Mouse (Mus musculus) brown adipose tissue, adult 24 weeks (tissue): ENCODE results near the gene Snrnp200. TPM values are rescaled to one million over a fixed set of nuclear protein-coding genes. Genes with fewer than 3 reads are reported as not detected.
A peak's percentile ranks its signal among the peaks of the same experiment; 100 is the strongest.
"Not testable (repeated sequence)": the region's sequence is repeated elsewhere in the genome, so short reads cannot be mapped to it uniquely, and the experiment has no call there.

Source experiments
- H3K27ac ChIP-seq: fragments of 200-500 bp; replicated peaks from 2 replicates; pipeline ENCODE4 v1.5.1; 2012; ENCODE audit warnings: low read depth, mild to moderate bottlenecking, low read length
- H3K4me1 ChIP-seq: fragments of 200-500 bp; 2 replicates; pipeline ENCODE4 v1.6.1; 2012; ENCODE audit warnings: low read length, mixed read lengths; ENCODE audit not compliant: control insufficient read depth, insufficient read depth, insufficient read length
- H3K4me3 ChIP-seq: fragments of 200-500 bp; 2 replicates; pipeline ENCODE4 v1.5.1; 2012; ENCODE audit warnings: low read depth, mild to moderate bottlenecking, low read length, moderate library complexity; ENCODE audit not compliant: insufficient read depth
- polyA plus RNA-seq: library from polyadenylated mRNA; stranded (reverse); fragments of >200 nt; gene quantifications from 2 replicates; pipeline ENCODE4 v1.2.4, GENCODE M21; 2012; ENCODE audit not compliant: missing spikeins, insufficient read depth, insufficient read length

Snrnp200 gene
- 26.7 and 31.7 TPM in 2 replicates for polyA plus RNA-seq

DNA sequence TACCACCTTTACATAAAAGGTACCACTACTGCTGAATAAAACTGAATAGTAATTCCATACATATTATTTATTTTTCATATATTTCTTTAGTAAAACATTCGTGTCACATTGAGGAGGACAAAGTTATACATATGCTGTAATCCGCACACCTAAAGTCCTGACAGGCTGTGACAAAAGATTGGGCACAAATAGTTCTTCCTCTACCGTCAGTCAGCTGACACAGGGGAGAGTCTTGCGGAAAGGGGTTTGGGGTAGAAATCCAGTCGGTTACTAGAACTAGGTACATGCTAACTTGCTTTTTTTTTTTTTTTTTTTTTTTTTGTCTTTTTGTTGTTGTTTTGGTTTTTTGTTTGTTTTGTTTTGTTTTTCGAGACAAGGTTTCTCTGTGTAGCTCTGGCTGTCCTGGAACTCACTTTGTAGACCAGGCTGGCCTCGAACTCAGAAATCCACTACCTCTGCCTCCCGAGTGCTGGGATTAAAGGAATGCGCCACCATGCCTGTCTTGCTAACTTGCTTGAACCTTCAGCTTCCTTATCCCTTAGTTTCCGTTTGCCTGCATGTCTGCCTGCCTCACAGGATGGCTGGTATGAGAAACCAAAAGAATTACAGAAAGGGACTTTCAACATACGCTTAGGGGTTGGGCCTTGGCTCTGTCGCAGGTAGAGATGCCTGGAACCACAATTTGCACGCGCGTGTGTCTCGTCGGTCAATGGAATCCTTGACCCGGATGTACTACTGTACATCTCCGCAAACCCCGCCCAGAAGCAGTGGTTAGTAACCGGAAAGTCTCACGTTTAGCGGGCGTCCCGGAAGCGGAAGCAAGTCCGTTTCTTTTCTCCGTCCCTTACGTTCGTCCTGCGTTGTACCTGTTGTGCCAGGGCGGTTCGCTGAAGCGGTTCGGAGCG lies at the start of gene Snrnp200, which contains the start of gene 1810024B03Rik:
Gene Snrnp200 (plus strand): TSS at position 840 of the 905 bp plus-strand sequence.
Gene 1810024B03Rik (minus strand): TSS at position 734 of the 905 bp plus-strand sequence.
- peak within 1 kb of the TSS; percentile 69 for H3K27ac ChIP-seq
- peak within 1 kb of the TSS; percentile 85 for H3K4me3 ChIP-seq
- peaks cover 3% of the 10 kb centered on the region; the same call in 1 of the 2 replicates for H3K4me1 ChIP-seq

DNA sequence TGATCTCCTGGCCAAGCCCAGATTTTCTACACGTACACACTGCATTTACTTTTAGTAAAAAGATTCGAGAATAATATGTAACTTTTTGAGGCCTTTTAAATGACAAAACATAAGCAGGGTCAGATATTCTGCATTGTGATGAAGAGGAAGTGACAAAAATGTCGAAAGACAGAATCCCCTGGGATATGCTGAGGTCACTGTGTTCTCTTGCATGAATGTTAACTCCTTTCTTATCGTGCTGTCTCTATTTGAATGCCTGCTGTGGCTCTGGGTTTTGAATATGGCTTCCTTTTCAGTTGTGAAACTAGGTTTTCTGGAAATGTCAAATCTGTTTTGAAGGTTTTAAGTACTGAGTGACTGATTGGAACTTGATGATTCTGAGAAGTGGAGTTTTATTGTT lies 42.5 kb upstream of the Snrnp200 start:
- no peak overlapping the region for H3K27ac ChIP-seq
- no peaks in the 10 kb centered on the region for H3K4me1 ChIP-seq
- H3K4me3 ChIP-seq: no peak overlapping the region

DNA sequence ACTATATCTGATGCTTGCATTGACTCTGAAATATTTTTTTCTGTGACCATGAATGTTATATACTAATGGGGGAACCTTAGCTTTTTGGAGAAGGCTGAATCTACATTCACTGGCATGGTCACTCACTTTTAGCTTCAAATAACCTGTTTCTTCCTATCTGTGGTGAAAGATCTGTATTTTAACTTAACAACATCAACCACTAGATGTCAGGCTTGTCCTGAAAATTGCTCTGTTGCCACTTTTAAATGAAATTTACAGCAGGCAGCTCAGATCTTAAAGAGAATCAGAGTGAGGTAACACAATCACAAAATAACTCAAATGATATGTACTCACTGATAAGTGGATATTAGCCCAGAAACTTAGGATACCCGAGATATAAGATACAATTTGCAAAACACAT lies 41.9 kb upstream of the Snrnp200 start:
- H3K4me1 ChIP-seq, H3K27ac ChIP-seq, H3K4me3 ChIP-seq: not testable (repeated sequence)

DNA sequence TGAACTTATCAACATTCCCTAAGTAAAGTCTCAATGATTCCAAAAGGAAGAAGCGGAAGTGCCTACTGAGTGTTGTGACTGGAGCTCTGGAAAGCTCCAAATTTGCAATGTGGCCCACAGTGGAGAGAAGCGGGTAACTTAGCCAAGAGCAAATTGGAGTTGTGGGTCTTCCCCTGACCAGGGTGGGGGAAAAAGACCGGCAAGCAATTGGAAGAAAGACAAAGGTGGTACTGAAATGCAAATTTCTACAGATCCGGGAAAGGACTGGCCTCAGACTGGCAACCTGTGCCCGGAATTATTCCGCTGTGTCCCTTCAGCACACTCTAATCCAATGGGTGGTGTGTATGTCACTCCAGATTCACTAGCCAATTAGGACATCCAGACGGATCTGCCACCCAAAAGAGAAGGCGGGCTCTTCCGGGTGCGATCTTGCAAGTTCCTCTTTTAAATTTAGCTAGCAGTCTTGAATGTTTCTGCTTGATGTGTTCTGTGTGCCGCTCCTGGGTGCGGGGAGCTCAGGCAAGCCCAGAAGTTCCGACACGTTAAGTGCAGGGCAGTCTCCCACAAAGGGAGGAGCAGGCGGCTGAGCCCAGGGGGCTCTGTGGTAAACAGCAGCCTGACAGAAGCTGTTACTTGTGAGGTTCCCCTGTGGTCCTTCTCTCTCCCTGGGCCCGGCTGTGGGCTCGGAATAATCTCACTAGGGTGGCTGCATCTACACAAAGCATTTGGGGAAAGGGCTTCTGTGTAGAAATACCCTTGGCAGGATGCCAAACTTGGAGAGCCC lies 25.4 kb upstream of the Snrnp200 start:
- peak overlapping the region; percentile 78 for H3K4me3 ChIP-seq
- peak overlapping the region; percentile 82 for H3K27ac ChIP-seq
- H3K4me1 ChIP-seq: no peaks in the 10 kb centered on the region

DNA sequence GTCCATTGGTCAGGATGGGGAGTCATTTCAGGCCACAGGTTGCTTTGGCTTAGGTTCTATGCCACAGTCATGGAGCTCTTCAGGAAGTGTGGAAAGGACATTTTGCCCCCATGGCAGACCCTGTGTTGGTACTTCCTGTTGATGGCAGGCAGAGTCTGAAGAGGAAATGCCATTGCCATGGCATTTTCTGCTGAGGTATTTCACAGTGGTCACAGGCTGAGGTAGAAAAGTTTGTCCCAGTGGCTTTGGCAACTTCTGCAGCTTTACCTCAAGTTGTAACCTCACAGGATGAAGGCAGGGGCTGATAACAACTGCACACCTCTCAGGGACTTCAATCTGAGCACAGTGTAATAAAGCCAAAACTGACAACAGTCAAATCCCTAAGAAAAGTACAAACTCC lies 18.6 kb upstream of the Snrnp200 start:
- Histone ChIP-seq H3K27ac (no peak overlapping the region), H3K4me1 (no peaks in the 10 kb centered on the region), H3K4me3 (no peak overlapping the region)

DNA sequence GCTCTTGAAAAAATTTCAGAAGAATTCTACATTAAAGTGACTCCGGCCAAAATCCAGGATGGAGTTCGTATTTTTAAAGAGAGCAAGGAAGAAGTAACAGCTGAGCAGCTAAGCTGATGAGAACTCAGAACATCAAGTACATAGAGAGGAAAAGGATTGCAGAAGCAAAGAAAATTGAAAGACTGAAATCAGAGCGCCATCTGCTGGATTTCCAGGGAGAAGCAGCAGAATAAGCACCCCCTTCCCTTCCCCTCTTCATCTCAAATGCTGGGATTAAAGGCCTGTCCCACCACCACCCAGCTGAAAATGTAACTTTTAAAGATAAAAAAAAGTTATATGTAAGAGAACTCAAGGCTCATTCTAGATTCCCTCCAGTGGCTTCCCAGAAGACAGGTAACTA lies 3.3 kb upstream of the Snrnp200 start:
- peaks cover 3% of the 10 kb centered on the region; the same call in 1 of the 2 replicates for H3K4me1 ChIP-seq
- H3K27ac ChIP-seq: no peak overlapping the region
- no peak overlapping the region for H3K4me3 ChIP-seq

DNA sequence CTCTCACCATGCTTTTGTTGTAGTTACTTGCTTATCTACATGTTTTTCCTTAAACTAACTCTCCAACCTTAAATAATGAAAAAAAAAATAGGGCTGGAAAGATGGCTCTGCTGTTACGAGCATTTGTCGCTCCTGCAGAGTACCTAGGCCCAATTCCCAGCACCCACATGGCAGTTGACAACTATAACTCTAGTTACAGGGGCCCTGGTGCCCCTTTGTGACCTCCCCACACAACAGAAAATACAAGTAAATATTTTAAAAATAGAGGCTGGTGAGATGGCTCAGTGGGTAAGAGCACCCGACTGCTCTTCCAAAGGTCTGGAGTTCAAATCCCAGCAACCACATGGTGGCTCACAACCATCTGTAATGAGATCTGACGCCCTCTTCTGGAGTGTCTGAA lies 2.2 kb upstream of the Snrnp200 start:
- H3K4me1 ChIP-seq, H3K27ac ChIP-seq, H3K4me3 ChIP-seq: not testable (repeated sequence)

DNA sequence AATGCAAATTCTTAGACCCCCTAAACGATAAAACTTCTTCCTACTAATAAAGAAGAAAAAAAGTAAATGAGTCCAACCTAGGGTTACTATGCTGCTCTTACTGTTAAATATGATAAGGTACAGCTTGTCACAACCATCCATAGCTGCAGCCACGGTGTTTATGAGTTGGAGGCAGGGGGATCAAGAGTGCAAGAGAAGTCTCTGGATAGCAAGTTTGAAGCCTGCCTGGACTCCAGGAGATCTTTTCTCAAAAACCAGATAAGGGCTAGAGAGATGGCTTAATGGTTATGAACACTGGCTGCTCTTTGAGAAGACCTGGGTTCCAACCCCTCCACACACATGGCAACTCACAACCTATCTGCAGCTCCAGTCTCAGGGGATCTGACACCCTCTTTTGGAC lies 1.3 kb upstream of the Snrnp200 start:
- Histone ChIP-seq H3K4me1 (peaks cover 3% of the 10 kb centered on the region; the same call in 1 of the 2 replicates), H3K4me3 (no peak overlapping the region), H3K27ac (no peak overlapping the region)

DNA sequence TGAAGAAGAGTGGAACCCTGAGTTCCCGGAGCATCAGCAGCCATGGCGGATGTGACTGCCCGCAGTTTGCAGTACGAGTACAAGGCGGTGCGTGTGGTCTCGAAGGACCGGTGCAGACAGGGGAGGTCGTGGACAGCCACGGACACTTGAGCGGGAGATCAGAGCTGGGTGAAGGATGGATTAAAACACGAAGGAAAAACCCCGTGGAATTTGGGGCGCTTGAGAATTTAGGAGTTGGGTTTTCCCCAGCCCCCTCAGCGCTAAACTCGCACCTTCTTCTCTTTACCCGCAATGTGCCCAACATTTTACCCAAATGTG lies 225 bp downstream of the Snrnp200 start:
- Histone ChIP-seq H3K27ac (peak overlapping the region; percentile 69), H3K4me1 (peaks cover 3% of the 10 kb centered on the region; the same call in 1 of the 2 replicates), H3K4me3 (peak overlapping the region; percentile 85)

DNA sequence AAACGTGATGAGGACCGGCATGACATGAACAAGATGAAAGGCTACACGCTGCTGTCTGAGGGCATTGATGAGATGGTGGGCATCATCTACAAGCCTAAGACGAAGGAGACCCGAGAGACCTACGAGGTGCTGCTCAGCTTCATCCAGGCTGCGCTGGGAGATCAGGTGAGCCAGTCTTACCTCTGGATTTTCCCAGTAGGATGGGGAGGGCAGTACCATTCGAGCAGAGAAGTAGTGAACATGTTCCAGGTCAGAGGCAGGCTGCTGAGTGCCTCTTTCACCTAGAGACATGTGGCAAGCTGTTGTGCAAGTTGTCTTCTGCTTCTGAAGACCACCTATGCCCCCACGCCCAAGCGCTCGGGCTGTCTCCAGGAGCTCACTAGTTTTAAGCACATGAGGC lies 2.5 kb downstream of the Snrnp200 start:
- H3K4me1 ChIP-seq: peaks cover 3% of the 10 kb centered on the region; the same call in 1 of the 2 replicates
- no peak overlapping the region for H3K4me3 ChIP-seq
- no peak overlapping the region for H3K27ac ChIP-seq

DNA sequence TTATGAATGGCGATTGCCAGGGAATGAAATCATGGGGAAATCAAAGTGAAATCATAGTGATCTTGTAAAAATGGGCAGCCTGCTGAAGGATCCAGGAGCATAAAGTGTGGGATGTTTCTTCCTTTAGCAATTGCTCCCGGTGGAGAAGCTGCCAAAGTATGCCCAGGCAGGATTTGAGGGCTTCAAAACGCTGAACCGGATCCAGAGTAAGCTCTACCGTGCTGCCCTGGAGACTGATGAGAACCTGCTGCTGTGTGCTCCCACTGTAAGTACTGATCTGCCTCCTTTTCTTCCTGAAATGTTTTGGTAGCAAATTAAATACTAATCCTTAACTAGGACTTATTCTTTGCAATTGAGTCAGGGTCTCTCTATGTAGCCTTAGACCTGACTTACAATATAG lies 9.6 kb downstream of the Snrnp200 start:
- Histone ChIP-seq H3K4me1 (no peaks in the 10 kb centered on the region), H3K27ac (no peak overlapping the region), H3K4me3 (no peak overlapping the region)

DNA sequence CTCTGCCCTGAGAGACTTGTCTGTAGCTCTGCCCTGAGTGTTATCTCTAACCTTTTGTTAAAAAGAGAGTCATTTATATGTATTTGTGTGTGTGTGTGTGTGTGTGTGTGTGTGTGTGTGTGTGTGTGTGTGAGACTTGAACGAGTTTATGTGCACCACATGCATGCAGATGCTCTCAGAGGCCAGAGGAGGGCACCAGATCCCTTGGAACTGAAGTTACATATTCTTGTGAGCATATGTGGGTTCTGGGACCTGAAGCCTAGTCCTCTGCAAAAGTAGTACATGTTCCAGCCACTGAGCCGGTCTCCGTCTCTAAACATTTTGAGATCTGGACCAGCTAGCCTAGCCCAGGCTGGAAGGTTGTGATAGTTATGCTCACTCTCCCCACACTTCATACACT lies 17.1 kb downstream of the Snrnp200 start:
- Histone ChIP-seq H3K4me3 (no peak overlapping the region), H3K4me1 (no peaks in the 10 kb centered on the region), H3K27ac (no peak overlapping the region)

DNA sequence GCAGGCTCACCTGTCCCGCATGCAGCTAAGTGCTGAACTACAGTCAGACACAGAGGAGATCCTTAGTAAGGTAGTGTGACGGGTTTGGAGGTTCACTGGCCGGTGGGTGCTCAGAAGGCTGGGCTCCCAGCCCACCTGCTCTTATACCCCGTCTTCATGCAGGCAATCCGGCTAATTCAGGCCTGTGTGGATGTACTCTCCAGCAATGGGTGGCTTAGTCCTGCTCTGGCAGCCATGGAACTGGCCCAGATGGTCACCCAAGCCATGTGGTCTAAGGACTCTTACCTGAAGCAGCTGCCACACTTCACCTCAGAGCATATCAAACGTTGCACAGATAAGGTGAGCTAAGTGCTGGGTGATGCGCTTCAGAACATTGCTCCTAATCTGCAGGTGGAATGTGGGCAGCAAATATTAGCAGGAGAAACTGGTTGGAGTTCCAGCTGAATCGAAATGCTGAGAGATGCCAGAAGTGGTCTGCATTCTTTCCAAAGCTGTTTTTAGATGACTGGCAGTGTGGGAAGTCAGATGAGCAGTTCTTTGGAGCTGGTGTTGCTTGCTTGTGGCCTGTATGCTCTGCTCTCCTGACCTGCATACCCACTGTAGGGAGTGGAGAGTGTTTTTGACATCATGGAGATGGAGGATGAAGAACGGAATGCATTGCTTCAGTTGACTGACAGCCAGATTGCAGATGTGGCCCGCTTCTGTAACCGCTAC lies 29.9 kb downstream of the Snrnp200 start:
- Histone ChIP-seq H3K4me3 (no peak overlapping the region), H3K4me1 (no peaks in the 10 kb centered on the region), H3K27ac (no peak overlapping the region)

DNA sequence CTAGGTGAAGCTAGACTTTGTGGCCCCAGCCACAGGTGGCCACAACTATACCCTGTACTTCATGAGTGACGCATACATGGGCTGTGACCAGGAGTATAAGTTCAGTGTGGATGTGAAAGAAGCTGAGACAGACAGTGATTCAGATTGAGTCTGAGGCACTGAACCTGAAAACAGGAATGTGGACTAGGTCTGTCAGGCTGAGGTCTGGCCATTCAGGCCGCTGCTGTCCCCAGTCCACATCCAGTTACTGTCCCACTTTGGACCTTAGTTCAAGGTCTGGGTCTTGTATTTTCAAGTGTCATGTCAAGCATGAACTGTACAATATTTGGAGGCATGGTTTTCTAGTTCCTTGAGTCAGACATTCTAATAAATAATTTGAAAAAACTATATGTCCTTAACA lies 31.9 kb downstream of the Snrnp200 start:
- no peaks in the 10 kb centered on the region for H3K4me1 ChIP-seq
- H3K4me3 ChIP-seq: no peak overlapping the region
- H3K27ac ChIP-seq: no peak overlapping the region
